Mouse (Mus musculus) myocyte (in vitro differentiated cells): ENCODE measurements around the gene Clca1. TPM values are rescaled to one million over a fixed set of nuclear protein-coding genes. Genes with fewer than 3 reads are reported as not detected.

Experiments
- H3K27me3 ChIP-seq: one replicate; pipeline ENCODE4 v1.6.1; 2011; ENCODE audit not compliant: control insufficient read depth, insufficient read depth, insufficient read length
- H3K36me3 ChIP-seq: one replicate; pipeline ENCODE4 v1.6.1; 2011; ENCODE audit not compliant: control insufficient read depth, insufficient read depth
- H3K4me2 ChIP-seq: one replicate; pipeline ENCODE4 v1.6.1; 2011; ENCODE audit warnings: low read depth, control low read depth
- H3K4me3 ChIP-seq: one replicate; pipeline ENCODE4 v1.5.1; 2011; ENCODE audit warnings: mild to moderate bottlenecking, control low read depth, moderate library complexity
- H3K79me2 ChIP-seq: one replicate; pipeline ENCODE4 v1.6.1; 2011; ENCODE audit not compliant: control insufficient read depth, insufficient read depth
- H3ac ChIP-seq: one replicate; pipeline ENCODE4 v1.6.1; 2011; ENCODE audit not compliant: control insufficient read depth, insufficient read length
- CEBPB ChIP-seq: IDR thresholded peaks from 2 replicates; pipeline ENCODE4 v1.6.1; 2011; ENCODE audit warnings: mild to moderate bottlenecking, moderate library complexity; ENCODE audit not compliant: poor library complexity, insufficient read depth, severe bottlenecking
- E2F4 ChIP-seq: IDR thresholded peaks from one replicate; pipeline ENCODE4 v1.6.1; 2011; ENCODE audit warnings: mild to moderate bottlenecking, control low read depth, moderate library complexity; ENCODE audit not compliant: insufficient read depth
- MAX ChIP-seq: IDR thresholded peaks from one replicate; pipeline ENCODE4 v1.6.1; 2011; ENCODE audit warnings: low read depth, mild to moderate bottlenecking, control low read depth
- MYOD1 ChIP-seq, 3 experiments: IDR thresholded peaks; one replicate each; pipeline ENCODE4 v1.6.1; 2011; ENCODE audit warnings: control low read depth in 2 of 3, low read depth in 2 of 3, mild to moderate bottlenecking in 2 of 3, moderate library complexity in 1 of 3; ENCODE audit not compliant: insufficient read length in 2 of 3, control insufficient read depth in 1 of 3
- MYOG ChIP-seq, 3 experiments: IDR thresholded peaks; one replicate each; pipeline ENCODE4 v1.6.1; 2011; ENCODE audit warnings: control low read depth in 2 of 3, low read depth in 2 of 3, mild to moderate bottlenecking in 2 of 3; ENCODE audit not compliant: insufficient read length in 2 of 3, control insufficient read depth in 1 of 3, insufficient read depth in 1 of 3
- POLR2A ChIP-seq: IDR thresholded peaks from one replicate; pipeline ENCODE4 v1.6.1; 2011; ENCODE audit warnings: low read depth, mild to moderate bottlenecking, control low read depth, moderate library complexity; ENCODE audit not compliant: insufficient read length
- REST ChIP-seq: IDR thresholded peaks from one replicate; pipeline ENCODE4 v1.6.1; 2011; ENCODE audit warnings: mild to moderate bottlenecking, control low read depth, moderate library complexity; ENCODE audit not compliant: insufficient read depth, insufficient read length
- SRF ChIP-seq: IDR thresholded peaks from one replicate; pipeline ENCODE4 v1.6.1; 2011; ENCODE audit warnings: low read depth; ENCODE audit not compliant: control insufficient read depth, insufficient read length
- TCF12 ChIP-seq: IDR thresholded peaks from one replicate; pipeline ENCODE4 v1.6.1; 2011; ENCODE audit warnings: mild to moderate bottlenecking, control low read depth; ENCODE audit not compliant: poor library complexity, insufficient read depth, severe bottlenecking
- TCF3 ChIP-seq: IDR thresholded peaks from one replicate; pipeline ENCODE4 v1.6.1; 2011; ENCODE audit warnings: low read depth, control low read depth; ENCODE audit not compliant: insufficient read length
- USF1 ChIP-seq: IDR thresholded peaks from one replicate; pipeline ENCODE4 v1.6.1; 2011; ENCODE audit warnings: low read depth, mild to moderate bottlenecking, control low read depth, moderate library complexity
- polyA plus RNA-seq: library from polyadenylated mRNA; unstranded; fragments of >200 nt; fragmentation: generic; extraction: Trizol; gene quantifications from one replicate; pipeline ENCODE4 v1.2.1, GENCODE M21; 2012; ENCODE audit warnings: missing spikeins

Gene Clca1
- polyA plus RNA-seq, 1 experiment = 0.02 TPM

DNA sequence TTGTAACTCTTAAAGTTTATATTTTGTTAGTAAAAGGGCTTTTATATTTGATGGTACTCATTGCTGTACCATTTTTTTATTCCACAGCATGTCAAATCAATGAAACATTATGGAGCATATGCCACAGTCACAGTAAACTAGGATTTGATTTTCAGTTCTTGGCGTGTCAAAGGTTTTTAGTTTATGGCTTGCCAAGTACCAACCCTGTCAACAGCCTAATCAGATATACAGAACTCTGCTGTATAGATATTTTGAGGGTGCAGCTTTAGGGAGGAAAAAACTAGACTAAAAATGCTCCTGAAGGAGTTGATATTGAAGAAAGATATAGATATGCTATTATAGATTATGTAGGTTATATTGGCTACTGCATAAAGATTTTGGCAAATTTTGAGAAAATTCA lies 62.8 kb downstream of the Clca1 start:
- H3K36me3 ChIP-seq = no peaks in the 10 kb centered on the region
- H3K4me3 ChIP-seq = no peak overlapping the region
- no peaks in the 10 kb centered on the region for H3K79me2 ChIP-seq
- no peak overlapping the region for H3K4me2 ChIP-seq
- no peak for TF ChIP-seq POLR2A
- no peak for TF ChIP-seq CEBPB
- no peak for TF ChIP-seq MAX
- no peak for TF ChIP-seq TCF3
- no peak for TF ChIP-seq REST
- TF ChIP-seq E2F4 = no peak
- TF ChIP-seq MYOD1 (IDR thresholded peaks at IDR 0.05; ENCODE audit: control insufficient read depth in 1 of 3, insufficient read length in 2 of 3, low read depth in 2 of 3) = no peak
- no peak for TF ChIP-seq MYOG (IDR thresholded peaks at IDR 0.05; ENCODE audit: control insufficient read depth in 1 of 3, insufficient read depth in 1 of 3, insufficient read length in 2 of 3, low read depth in 2 of 3)
- no peak for TF ChIP-seq USF1
- no peak for TF ChIP-seq TCF12
- no peaks in the 10 kb centered on the region for H3K27me3 ChIP-seq
- no peak overlapping the region for H3ac ChIP-seq

DNA sequence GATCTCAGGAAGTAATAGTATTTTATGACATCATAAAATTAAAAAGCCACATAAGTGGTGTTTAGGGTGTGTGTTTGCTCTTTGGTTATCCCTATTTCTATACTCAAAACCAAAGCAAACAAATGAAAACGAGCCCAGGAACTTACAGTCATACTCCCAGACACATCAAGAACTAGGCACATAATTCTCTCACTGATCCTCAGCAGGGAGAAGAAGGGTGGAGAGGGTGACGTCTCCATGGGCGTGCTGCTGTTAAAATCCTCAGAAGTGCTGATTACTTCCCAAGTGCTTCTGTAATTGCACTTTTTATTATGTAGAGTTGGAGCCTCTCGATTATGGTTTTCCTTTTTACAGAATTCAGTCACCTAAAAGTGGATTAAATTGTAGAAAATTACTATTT lies 66.5 kb downstream of the Clca1 start:
- no peaks in the 10 kb centered on the region for H3K79me2 ChIP-seq
- no peaks in the 10 kb centered on the region for H3K36me3 ChIP-seq
- H3K27me3 ChIP-seq = no peaks in the 10 kb centered on the region
- no peak overlapping the region for H3K4me2 ChIP-seq
- TF ChIP-seq TCF12 = no peak
- no peak for TF ChIP-seq MYOD1 (IDR thresholded peaks at IDR 0.05; ENCODE audit: control insufficient read depth in 1 of 3, insufficient read length in 2 of 3, low read depth in 2 of 3)
- TF ChIP-seq TCF3 = no peak
- TF ChIP-seq CEBPB = no peak
- TF ChIP-seq POLR2A = no peak
- no peak for TF ChIP-seq SRF
- no peak for TF ChIP-seq MAX
- TF ChIP-seq MYOG (IDR thresholded peaks at IDR 0.05; ENCODE audit: control insufficient read depth in 1 of 3, insufficient read depth in 1 of 3, insufficient read length in 2 of 3, low read depth in 2 of 3) = no peak
- H3K4me3 ChIP-seq = no peak overlapping the region
- no peak overlapping the region for H3ac ChIP-seq

Other genes starting within 250 kb of the Clca1 start
- not detected for gene Clca3a2, start 213.3 kb downstream of the Clca1 start, polyA plus RNA-seq
- not detected for gene Clca3b, start 183.4 kb downstream of the Clca1 start, polyA plus RNA-seq
- gene Clca4b, start 100.2 kb downstream of the Clca1 start, polyA plus RNA-seq = 0.04 TPM
- gene Clca4a, start 57.7 kb downstream of the Clca1 start, polyA plus RNA-seq = 0.06 TPM
- 0.04 TPM for gene Clca2, start 66.7 kb upstream of the Clca1 start, polyA plus RNA-seq
- 3.9 TPM for gene Odf2l, start 85.8 kb upstream of the Clca1 start, polyA plus RNA-seq